Mouse (Mus musculus) lung, adult 2 months (tissue): ENCODE measurements around the gene Nrip1. TPM values are rescaled to one million over a fixed set of nuclear protein-coding genes. Genes with fewer than 3 reads are reported as not detected.

ENCODE experiments used
- DNase-seq: peaks from one replicate; pipeline ENCODE4 v3.0.0; 2022
- H3K4me1 ChIP-seq: fragments of 200-500 bp; 2 replicates; pipeline ENCODE4 v1.6.1; 2011; ENCODE audit warnings: low read length; ENCODE audit not compliant: control insufficient read depth, insufficient read depth
- H3K4me3 ChIP-seq: fragments of 200-500 bp; replicated peaks from 2 replicates; pipeline ENCODE3; 2011; ENCODE audit warnings: low read depth, mild to moderate bottlenecking, control low read depth, low read length; ENCODE audit errors: extremely low read depth
- CTCF ChIP-seq: fragments of 200-500 bp; IDR thresholded peaks from 2 replicates; pipeline ENCODE4 v1.5.1; 2011; ENCODE audit warnings: mild to moderate bottlenecking, low read length, control low read depth; ENCODE audit not compliant: insufficient read depth
- POLR2A ChIP-seq: fragments of 200-500 bp; IDR thresholded peaks from 2 replicates; pipeline ENCODE4 v1.6.1; 2011; ENCODE audit warnings: low read depth, mild to moderate bottlenecking, control low read depth, low read length, borderline replicate concordance; ENCODE audit errors: extremely low read depth
- WGBS: fragments of 180-500 bp; shearing (Covaris S2); methylation state at CpG from one replicate; pipeline ENCODE4 v1.1.7; 2018; 5-methylcytosine and 5-hydroxymethylcytosine counted together
- polyA plus RNA-seq: library from polyadenylated mRNA; depleted of rRNA; stranded (reverse); fragments of >200 nt; gene quantifications from 2 replicates; pipeline ENCODE4 v1.2.3, GENCODE M21; 2012

Gene Nrip1
- polyA plus RNA-seq, 1 experiment: 8.0 TPM

DNA sequence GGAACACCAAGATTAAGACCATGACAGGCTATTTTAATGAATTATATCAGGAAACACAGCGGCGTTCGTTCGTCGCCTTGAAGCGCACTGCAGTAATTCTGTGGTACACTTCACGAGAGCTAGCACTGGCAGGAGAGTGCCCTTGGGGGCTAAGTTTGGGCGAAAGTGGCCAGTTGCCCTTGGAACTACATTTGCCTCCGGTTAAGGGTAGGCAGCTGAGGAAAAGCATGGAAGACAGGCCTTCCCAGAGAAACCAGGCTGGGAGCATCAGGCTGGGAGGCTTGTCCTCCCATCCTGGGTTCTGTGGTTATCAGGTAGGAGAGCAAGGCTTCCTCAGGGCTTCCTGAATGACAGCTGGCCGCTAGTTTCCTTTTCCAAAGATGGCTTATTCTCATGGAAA lies 8.4 kb downstream of the Nrip1 start:
- TF ChIP-seq CTCF: no peak
- TF ChIP-seq POLR2A: no peak
- H3K4me1 ChIP-seq: peaks cover 13% of the 10 kb centered on the region
- no peak overlapping the region for H3K4me3 ChIP-seq
- DNase-seq: no peak
- 84% methylated on average over 10 of the region's 10 CpGs for WGBS

DNA sequence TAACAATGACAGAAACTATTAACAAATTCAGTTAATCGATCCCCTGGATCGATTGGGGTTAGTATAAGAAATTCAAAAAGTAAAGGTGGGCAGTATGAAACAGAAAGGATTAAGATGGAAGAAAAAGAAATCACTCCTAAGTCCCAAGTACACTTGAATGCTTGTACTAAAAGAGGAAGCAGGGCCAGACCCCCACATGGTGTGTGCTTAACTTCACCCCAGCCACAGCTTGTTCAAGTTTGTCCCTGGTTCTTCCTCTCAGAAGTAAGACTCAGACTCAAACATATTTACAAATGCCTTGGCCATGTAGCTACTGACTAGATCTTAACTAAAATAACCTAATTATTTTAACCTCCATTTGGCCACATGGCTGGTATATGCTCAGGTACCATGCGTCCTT lies 10.0 kb downstream of the Nrip1 start:
- peaks cover 12% of the 10 kb centered on the region for H3K4me1 ChIP-seq
- no peak for TF ChIP-seq CTCF
- no peak for TF ChIP-seq POLR2A
- WGBS: 86% methylated on average over 3 of the region's 3 CpGs
- H3K4me3 ChIP-seq: no peak overlapping the region
- no peak for DNase-seq

DNA sequence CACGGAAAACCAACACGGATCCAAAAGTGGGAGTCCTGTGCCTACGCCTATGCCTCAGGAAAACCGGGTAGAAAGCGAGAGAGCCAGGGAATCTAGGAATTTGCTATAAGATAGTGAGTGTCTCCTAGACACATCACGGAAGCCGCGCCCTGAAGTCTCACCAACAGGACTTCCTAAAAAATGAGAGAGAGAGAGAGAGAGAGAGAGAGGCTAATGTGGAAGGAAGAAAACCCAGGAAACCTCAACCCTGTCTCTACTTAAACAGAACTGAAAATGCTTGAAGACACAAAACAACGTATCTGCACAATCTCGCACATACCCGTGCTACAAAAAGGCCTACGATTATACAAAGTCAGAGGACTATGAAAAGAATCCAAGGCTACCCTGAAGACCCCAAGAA lies 10.6 kb downstream of the Nrip1 start:
- TF ChIP-seq POLR2A (no peak), CTCF (no peak)
- DNase-seq: no peak
- 89% methylated on average over 12 of the region's 12 CpGs for WGBS
- peaks cover 11% of the 10 kb centered on the region for H3K4me1 ChIP-seq
- H3K4me3 ChIP-seq: no peak overlapping the region

DNA sequence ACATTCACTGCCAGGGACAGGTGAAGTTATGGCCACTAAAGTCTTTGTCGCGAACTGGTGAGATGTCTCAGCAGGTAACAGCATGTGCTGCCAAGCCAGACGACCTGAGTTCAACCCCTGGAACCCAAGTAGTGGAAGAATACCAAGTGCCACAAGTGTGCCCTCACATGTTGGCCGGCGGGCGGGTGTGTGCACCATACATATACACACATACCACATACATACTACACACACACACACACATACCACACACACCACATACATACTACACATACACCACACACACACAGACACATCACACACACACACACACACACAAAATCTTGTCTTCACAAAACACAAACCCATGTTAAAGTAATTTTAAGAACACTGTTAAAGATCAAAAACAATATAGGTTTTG lies 13.2 kb downstream of the Nrip1 start:
- no peak for DNase-seq
- Histone ChIP-seq H3K4me3 (no peak overlapping the region), H3K4me1 (peaks cover 7% of the 10 kb centered on the region)
- WGBS: 89% methylated on average over 6 of the region's 6 CpGs
- TF ChIP-seq CTCF: no peak
- no peak for TF ChIP-seq POLR2A

DNA sequence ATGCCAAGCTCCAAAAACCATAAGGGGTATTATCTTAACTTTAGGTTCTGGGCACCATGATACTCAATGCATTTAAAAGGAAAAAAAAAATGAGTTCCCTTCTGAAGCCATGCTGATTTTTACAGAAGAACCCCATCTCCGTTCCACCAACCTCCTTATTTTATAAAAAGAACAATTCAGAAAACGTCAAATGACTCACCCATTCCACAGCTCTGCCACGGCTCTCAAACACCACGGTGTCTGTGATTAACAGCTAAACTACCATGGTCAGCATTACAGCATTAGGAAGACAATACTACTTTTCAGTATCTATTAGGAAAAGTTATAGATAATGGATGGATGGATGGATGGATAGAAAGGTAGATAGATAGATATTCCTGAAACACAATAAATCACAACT lies 14.9 kb downstream of the Nrip1 start:
- H3K4me3 ChIP-seq: no peak overlapping the region
- TF ChIP-seq CTCF (no peak), POLR2A (no peak)

DNA sequence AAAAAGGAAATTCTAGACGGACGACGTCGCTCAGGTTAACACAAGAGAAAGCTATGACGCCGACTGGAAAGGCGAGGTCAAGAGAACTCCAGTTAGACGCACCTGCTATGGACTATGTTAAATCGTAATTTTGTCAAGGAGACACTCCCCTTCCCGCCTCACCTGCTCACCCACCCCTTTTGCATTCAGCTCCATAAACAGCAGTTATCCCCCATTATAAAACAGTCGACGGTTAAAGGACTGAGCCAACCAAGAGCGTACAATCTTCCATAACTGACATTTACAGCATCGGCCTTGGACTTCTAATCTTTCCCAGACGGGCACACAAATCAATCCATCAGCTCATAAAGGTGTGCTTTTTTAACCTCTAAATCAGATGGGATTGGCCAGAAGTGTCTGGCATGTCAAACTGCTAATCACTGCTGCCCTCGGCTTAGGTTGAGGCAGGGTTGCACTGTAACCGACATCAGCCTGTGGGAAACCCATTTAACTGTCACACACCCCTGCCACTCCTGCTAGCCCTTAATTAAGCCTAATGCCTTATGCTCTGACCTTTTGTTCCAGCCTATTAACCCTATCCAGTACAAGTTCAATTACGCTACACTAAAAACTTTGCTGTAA lies 15.4 kb downstream of the Nrip1 start:
- no peak for TF ChIP-seq CTCF
- TF ChIP-seq POLR2A: no peak
- Histone ChIP-seq H3K4me1 (peaks cover 10% of the 10 kb centered on the region), H3K4me3 (no peak overlapping the region)
- 72% methylated on average over 18 of the region's 18 CpGs for WGBS
- no peak for DNase-seq

More for the DNA sequence above, 14.9 kb downstream of the Nrip1 start:
- WGBS: 52% methylated on average over 4 of the region's 4 CpGs
- DNase-seq: no peak
- H3K4me1 ChIP-seq: peaks cover 10% of the 10 kb centered on the region

DNA sequence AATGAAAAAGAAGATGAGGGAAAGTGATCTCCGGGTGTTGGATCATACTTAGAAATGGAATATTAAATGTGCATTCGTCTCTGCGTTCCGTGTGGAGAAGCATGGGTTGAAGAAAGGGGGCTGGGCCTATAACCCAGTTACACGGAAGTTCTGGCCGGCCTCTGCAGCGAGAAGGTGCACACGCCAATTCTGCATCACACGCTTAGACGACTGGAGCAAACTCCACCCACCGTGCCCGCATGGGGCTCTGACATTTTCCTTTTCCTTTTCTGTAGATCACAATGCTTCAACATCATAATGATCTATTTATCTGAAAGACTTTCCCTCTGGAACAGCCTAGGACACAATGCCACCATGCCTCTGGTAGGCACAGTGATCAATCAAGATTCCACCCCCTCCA lies 16.5 kb downstream of the Nrip1 start:
- WGBS: 88% methylated on average over 12 of the region's 12 CpGs
- no peak for TF ChIP-seq CTCF
- TF ChIP-seq POLR2A: no peak
- H3K4me3 ChIP-seq: no peak overlapping the region
- DNase-seq: no peak
- peaks cover 10% of the 10 kb centered on the region for H3K4me1 ChIP-seq

DNA sequence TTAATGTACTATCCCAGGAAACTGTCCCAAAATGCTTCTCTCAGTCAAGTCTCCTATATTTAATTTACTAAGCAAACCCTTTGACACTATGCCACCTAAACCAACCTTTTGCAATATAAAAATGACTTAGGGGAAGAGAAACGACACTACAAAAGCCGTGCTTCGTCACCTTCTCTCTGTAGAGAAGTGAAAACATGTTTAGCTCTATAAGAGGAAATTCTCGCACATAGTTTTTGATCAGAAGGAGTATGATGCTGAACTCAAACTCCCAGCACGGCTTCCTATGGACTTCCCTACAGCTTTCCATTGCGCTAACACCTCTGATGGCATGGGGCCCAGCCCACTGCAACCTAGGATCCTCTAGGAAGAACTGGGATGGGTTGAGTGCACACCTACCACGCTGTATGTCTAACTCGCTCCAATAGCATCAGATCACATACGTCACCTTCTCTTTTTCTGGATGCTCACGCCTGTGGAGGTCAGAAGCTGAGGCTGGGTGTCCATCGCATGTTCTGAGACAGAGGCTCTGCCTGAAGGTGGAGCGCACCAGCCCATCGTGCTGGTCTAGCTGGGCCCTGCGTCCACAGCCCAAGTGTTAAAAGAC lies 17.6 kb downstream of the Nrip1 start:
- 89% methylated on average over 14 of the region's 14 CpGs for WGBS
- no peak for DNase-seq
- H3K4me1 ChIP-seq: peaks cover 10% of the 10 kb centered on the region
- H3K4me3 ChIP-seq: no peak overlapping the region
- TF ChIP-seq POLR2A (no peak), CTCF (no peak)

DNA sequence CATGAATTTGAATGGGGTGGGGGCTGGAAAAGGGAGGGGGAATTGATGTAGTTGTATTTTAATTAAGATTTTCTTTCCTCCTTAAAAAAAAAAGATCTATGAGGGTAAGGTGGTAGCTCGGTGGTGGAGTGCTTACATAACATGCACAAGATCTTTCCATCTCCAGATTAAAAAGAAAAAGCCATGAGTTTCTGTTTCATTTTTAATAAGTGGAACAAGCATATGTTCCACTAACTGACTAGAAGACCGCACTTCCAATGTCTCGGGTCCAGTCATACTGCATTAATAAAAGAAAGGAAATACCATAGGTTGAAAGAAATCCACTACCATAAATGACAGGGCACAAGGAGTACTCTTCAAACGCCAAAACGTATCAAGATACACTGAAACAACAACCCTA lies 18.4 kb downstream of the Nrip1 start:
- 49% methylated on average over 5 of the region's 5 CpGs for WGBS
- DNase-seq: no peak
- TF ChIP-seq POLR2A (no peak), CTCF (no peak)
- Histone ChIP-seq H3K4me3 (no peak overlapping the region), H3K4me1 (peaks cover 10% of the 10 kb centered on the region)

DNA sequence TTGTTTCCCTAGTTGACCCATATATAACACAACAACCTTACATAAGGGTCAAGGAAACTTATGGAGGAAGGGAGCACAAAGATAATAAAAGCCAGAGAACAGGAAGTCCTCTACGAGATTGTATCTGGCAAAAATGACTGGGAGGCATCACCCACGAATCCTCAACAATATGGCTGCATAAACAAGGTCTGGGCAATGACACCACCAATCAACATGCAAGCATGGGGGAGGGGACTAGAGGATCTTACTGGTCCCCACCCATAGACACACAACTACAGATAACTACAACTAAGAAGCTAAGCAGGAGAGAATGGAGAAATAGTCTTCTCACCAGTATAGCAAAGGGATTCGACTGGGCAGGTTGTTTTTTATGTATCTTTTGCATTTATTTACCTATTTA lies 18.8 kb downstream of the Nrip1 start:
- H3K4me1 ChIP-seq: peaks cover 10% of the 10 kb centered on the region
- 41% methylated on average over 3 of the region's 3 CpGs for WGBS
- no peak overlapping the region for H3K4me3 ChIP-seq
- no peak for DNase-seq
- TF ChIP-seq POLR2A: no peak
- TF ChIP-seq CTCF: no peak
